Mouse (Mus musculus) A20 (cell line): ENCODE results near the gene Ccdc34.
A peak's percentile ranks its signal among the peaks of the same experiment; 100 is the strongest.

Source experiments
- DNase-seq: peaks from one replicate; pipeline ENCODE4 v3.0.0-alpha.2; 2011; ENCODE audit warnings: low read depth, low spot score

Gene Ccdc34

GRCm38 (mm10) chr2:110179669-110180315 is 162.2 kb downstream of the Ccdc34 start:
- no peak for DNase-seq

- no peak for DNase-seq
These were observed 162.7 kb downstream of the Ccdc34 start for GRCm38 (mm10) chr2:110180316-110180670.

- DNase-seq: no peak
These were observed 164.0 kb downstream of the Ccdc34 start for GRCm38 (mm10) chr2:110181666-110182065.

- no peak for DNase-seq
These were observed 164.6 kb downstream of the Ccdc34 start for GRCm38 (mm10) chr2:110182248-110182647.

GRCm38 (mm10) chr2:110182795-110183486 is 165.3 kb downstream of the Ccdc34 start:
- no peak for DNase-seq

GRCm38 (mm10) chr2:110184071-110184470 is 166.5 kb downstream of the Ccdc34 start:
- no peak for DNase-seq

GRCm38 (mm10) chr2:110186427-110186980 is 168.9 kb downstream of the Ccdc34 start:
- DNase-seq: no peak

GRCm38 (mm10) chr2:110188696-110189397 is 171.2 kb downstream of the Ccdc34 start:
- no peak for DNase-seq

- DNase-seq: no peak
These were observed 172.8 kb downstream of the Ccdc34 start for GRCm38 (mm10) chr2:110190416-110190815.

GRCm38 (mm10) chr2:110191186-110191690 is 173.6 kb downstream of the Ccdc34 start:
- DNase-seq: no peak

GRCm38 (mm10) chr2:110191965-110192701 is 174.5 kb downstream of the Ccdc34 start:
- DNase-seq: no peak

GRCm38 (mm10) chr2:110192702-110193312 is 175.2 kb downstream of the Ccdc34 start:
- peak; percentile 3 for DNase-seq

- no peak for DNase-seq
These were observed 178.9 kb downstream of the Ccdc34 start for GRCm38 (mm10) chr2:110196551-110196950.

GRCm38 (mm10) chr2:110199648-110200047 is 182.0 kb downstream of the Ccdc34 start:
- no peak for DNase-seq

- no peak for DNase-seq
These were observed 184.2 kb downstream of the Ccdc34 start for GRCm38 (mm10) chr2:110201770-110202169.

- DNase-seq: no peak
These were observed 185.3 kb downstream of the Ccdc34 start for GRCm38 (mm10) chr2:110202716-110203497.

- DNase-seq: no peak
These were observed 186.6 kb downstream of the Ccdc34 start for GRCm38 (mm10) chr2:110204169-110204568.

GRCm38 (mm10) chr2:110204705-110205318 is 187.2 kb downstream of the Ccdc34 start:
- DNase-seq: peak; percentile 50
